Mouse (Mus musculus) splenic B cell, adult 2 months (primary cell): Measurements from ENCODE around the gene Eif3b.
"Not testable (repeated sequence)": the region's sequence is repeated elsewhere in the genome, so short reads cannot be mapped to it uniquely, and the experiment has no call there.

ENCODE experiments used
- DNase-seq: peaks from one replicate; pipeline ENCODE4 v3.0.0-alpha.2; 2011; ENCODE audit warnings: low read depth, low spot score
- H3K27me3 ChIP-seq: 2 replicates; pipeline ENCODE4 v1.6.1; 2012; ENCODE audit warnings: mild to moderate bottlenecking, low read length, moderate library complexity, mixed read lengths; ENCODE audit not compliant: control insufficient read depth, poor library complexity, insufficient read depth, severe bottlenecking
- H3K36me3 ChIP-seq: 2 replicates; pipeline ENCODE4 v1.6.1; 2012; ENCODE audit warnings: mild to moderate bottlenecking, low read length, moderate library complexity, mixed read lengths; ENCODE audit not compliant: control insufficient read depth, poor library complexity, insufficient read depth, severe bottlenecking

Eif3b gene

DNA sequence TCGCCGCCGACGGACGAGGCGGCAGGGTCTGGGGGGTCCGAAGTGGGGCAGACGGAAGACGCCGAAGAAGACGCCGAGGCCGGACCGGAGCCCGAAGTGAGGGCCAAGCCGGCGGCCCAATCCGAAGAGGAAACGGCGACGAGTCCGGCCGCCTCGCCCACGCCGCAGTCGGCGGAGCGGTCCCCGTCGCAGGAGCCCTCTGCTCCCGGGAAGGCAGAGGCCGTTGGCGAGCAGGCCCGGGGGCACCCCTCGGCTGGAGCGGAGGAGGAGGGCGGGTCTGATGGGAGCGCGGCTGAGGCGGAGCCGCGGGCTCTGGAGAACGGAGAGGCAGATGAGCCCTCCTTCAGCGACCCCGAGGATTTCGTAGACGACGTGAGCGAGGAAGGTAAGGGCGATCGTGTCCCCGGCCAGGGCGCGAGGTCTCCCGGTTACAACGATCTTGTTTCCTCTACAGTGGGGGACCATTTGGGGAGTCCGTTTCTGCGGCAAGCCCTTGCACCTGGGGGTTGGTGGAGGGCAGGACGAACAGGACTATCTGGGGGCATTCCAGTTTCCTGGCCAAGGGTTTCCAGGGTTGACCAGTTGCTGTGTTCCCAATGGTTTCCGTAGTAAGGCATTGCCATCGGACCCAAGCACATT, 433 bp downstream of the Eif3b start:
- no peaks in the 10 kb centered on the region for H3K36me3 ChIP-seq
- no peak for DNase-seq
- H3K27me3 ChIP-seq, result no peaks in the 10 kb centered on the region

DNA sequence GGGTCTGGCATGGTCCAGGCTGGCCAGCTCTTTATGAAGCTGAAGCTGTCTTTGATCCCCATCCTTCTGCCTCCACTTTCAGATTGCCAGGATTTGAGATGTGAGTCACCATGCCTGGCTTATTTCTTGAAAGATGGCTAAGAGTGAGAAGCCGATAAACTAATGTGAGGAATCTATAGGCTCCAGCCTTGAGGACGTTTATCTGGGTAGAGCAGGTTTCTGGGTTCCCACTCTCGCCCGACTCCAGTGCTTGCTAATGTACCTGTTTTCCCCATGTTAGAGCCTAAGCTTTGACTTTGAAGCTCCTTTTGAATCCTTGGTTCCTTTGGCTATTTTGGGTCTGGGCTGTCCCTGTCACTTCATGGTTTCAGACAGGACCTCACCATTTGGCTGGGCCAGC, 1.5 kb downstream of the Eif3b start:
- no peaks in the 10 kb centered on the region for H3K27me3 ChIP-seq
- H3K36me3 ChIP-seq, result peaks cover 2% of the 10 kb centered on the region; the same call in 1 of the 2 replicates
- DNase-seq, result no peak

DNA sequence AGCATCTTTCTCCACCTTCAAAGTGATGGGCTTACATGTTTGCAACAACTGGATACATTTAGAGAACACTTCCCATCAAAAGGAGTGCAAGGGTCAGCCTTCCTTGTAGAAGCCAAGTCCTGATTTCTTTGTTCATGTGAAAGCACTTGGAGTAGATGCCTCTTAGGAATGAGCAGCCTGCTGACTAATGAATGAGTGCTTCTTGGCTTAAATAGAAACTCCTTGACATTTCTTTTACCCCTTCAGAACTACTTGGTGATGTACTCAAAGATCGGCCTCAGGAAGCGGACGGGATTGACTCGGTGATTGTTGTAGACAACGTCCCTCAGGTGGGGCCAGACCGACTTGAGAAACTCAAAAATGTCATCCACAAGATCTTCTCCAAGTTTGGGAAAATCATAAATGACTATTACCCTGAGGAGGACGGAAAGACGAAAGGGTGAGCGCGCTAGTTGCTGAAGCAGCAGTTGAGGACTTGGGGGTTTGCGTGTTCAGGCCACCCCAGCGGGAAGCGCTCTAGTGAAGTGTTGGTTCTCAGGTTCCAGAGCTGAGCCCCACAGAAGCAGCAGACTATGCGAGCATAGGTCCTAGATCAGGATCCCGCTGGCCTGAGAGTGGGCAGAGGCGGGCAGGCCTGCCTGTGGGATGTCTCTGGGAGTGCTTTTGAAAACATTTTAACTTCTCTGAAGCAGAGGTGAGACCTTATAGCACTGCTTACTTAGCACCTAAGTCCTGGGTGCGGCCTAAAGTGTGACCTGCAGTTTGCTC, 6.1 kb downstream of the Eif3b start:
- DNase-seq, result no peak
- Histone ChIP-seq H3K27me3 (no peaks in the 10 kb centered on the region), H3K36me3 (peaks cover 4% of the 10 kb centered on the region; the same call in 1 of the 2 replicates)

DNA sequence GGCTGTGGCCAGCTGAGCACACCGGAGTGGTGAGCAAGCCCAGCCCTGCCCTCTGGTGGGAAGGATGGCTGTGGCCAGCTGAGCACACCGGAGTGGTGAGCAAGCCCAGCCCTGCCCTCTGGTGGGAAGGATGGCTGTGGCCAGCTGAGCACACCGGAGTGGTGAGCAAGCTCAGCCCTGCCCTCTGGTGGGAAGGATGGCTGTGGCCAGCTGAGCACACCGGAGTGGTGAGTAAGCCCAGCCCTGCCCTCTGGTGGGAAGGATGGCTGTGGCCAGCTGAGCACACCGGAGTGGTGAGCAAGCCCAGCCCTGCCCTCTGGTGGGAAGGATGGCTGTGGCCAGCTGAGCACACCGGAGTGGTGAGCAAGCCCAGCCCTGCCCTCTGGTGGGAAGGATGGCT, 20.0 kb downstream of the Eif3b start:
- DNase-seq, result peak; percentile 49
- H3K27me3 ChIP-seq, result not testable (repeated sequence)
- peaks cover 23% of the 10 kb centered on the region for H3K36me3 ChIP-seq

DNA sequence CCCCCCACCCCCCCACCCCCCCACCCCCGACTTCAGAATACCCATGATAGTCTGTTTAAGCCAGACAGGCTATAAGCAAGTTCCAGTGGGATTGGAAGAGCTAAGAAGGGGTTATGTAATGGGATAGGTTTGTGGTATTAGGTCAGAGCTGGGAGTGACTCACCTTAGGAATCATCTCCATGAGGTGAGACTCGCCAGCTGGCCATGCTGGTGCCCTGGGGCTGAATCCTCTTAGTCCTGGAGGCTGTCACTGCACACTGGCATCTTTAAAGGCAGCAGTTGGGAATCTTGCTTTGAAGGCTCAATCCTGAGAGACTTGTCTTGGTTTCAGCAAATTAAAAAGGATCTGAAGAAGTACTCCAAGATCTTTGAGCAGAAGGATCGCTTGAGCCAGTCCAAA, 22.3 kb downstream of the Eif3b start:
- no peaks in the 10 kb centered on the region for H3K27me3 ChIP-seq
- no peak for DNase-seq

DNA sequence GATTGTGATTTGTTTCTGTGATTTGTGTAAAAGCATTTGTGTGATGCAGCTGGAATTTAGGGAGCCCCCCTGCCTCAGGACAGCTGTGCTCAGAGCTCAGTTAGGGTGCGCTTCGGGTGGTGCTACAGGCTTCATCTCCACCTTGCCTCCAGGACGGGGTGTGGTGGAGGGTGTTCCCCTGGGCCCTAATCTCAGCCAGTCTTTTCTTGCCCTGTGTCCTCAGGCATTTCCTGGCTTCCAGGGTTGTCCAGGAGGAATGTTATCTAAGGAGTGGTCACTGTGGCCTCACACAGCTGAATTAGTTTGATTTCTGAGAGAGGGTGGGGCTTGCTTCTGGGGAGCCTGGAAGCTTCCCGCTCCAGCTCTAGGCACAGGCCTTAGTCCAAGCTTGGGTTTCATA, 24.9 kb downstream of the Eif3b start:
- Histone ChIP-seq H3K27me3 (no peaks in the 10 kb centered on the region), H3K36me3 (peaks cover 18% of the 10 kb centered on the region)
- no peak for DNase-seq

More for the DNA sequence above, 22.3 kb downstream of the Eif3b start:
- peaks cover 23% of the 10 kb centered on the region for H3K36me3 ChIP-seq

DNA sequence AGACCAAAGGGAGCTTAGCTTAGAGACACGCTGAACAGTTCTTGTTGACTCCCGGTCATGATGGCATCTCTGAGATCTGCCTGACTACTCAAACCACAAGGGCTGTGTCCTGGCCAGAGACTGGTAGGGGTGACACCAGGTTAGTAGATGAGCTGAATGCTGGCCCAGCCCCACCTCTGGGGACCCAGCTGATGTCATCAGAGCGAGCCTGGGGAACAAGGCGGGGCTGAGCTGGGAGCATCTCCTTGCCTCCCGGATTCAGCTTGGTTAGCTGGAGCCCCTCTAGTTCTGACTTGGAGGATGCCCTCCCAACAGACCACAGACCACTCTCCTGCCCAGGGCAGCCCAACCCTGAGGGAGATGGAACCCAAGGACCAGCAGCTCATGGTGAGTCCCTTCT, 26.2 kb downstream of the Eif3b start, which contains the start of gene Gm4869:
Gene Gm4869, plus strand, starts transcription at position 301 of the 400 bp plus-strand sequence.
- no peak for DNase-seq
- H3K27me3 ChIP-seq, result no peaks in the 10 kb centered on the region

DNA sequence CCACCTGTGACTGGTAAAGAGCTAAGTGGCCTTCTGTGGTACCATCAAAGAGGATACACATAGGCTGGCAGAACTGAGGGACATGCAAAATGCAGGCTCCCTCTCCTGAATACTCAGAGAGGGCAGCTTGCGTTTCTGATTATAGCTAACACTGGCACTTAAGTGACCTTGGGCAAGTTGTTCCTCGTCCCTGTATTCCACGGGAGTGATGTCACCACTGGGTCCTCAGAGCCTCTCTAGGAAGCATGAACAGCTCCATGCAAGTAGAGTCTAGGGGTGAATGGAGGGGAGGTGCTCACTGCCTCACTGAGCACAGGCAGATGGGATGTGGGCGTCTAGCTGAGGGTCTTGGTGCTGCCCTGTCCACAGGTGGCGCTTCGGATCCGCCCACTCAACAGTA, 26.9 kb downstream of the Eif3b start:
- Histone ChIP-seq H3K36me3 (peaks cover 15% of the 10 kb centered on the region), H3K27me3 (no peaks in the 10 kb centered on the region)
- DNase-seq, result no peak

More for the DNA sequence above, 26.2 kb downstream of the Eif3b start, which contains the start of gene Gm4869:
- peaks cover 18% of the 10 kb centered on the region for H3K36me3 ChIP-seq

DNA sequence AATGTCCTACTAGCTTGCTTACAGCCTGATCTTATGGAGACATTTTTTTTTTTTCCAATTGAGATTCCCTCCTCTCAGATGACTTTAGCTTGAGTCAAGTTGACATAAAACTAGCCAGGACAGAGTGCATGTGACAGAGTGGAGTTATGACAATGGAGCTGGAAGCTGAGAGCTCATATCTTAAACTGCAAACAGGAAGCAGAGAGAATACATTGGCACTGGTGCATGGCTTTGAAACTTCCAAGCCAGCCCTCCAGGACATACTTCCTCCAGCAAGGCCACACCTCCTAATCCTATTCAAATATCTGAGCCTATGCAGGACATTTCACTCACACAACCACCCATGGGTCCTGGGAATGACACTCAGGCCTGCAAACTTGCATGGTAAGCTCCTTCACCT, 35.4 kb downstream of the Eif3b start:
- no peaks in the 10 kb centered on the region for H3K36me3 ChIP-seq
- no peaks in the 10 kb centered on the region for H3K27me3 ChIP-seq
- DNase-seq, result no peak

DNA sequence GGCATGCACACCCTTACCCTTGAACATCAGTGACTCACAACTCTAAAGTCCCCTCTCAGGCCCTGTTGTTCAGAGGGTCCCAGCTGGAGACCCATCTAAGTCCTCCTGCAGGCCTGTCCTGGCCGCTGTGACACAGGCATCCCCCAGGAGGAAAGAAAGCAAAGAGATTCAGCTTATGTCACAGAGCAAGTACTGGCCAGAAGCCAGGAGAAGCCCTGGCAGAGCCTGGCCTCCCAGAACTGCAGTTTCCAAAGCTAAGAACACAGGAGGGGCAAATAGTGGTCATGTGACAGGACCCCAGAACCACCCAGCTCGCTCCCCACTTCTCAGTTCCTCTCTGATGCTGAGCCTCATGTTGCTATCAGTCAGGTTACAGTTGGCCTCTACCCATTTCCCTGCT, 36.3 kb downstream of the Eif3b start:
- Histone ChIP-seq H3K27me3 (no peaks in the 10 kb centered on the region), H3K36me3 (no peaks in the 10 kb centered on the region)
- DNase-seq, result no peak

DNA sequence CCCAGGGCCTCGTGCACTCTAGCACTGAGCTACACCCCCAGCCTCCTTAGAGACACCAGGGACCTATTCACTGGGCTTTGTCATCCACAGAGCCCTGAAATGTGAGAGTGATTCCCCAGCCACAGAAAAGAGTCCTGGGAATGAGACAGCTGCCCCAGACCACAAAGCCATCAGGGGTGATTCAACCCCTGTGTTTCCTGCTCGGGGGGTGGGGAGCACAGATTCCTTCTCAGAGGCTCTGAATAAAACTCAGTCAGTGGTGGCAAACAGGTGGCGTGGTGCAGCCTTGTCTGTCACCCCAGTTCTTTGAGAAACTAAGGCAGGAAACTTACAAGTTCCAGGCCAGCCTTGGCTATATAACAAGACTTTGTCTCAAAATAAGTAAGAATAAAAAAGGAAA, 42.3 kb downstream of the Eif3b start:
- H3K36me3 ChIP-seq, result no peaks in the 10 kb centered on the region
- H3K27me3 ChIP-seq, result no peaks in the 10 kb centered on the region
- no peak for DNase-seq

DNA sequence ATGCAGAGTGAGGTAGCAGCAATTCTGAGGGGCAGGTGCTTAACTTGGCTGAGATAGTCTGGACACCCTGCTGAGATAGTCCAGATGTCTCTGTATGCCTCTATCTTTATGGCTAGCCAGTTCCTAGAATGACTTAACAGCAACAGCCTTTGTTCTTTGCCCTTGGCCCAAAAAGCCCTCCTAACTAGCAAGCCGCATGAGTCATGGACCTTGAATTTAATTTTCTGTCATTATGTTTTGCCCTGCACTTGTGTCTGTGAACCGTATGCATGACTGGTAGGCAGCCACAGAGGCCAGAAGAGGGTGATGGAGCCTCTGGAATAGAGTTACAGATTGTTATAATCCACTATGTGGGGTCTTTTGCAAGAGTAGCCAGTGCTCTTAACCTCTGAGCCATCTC, 44.0 kb downstream of the Eif3b start:
- DNase-seq, H3K27me3 ChIP-seq, H3K36me3 ChIP-seq: not testable (repeated sequence)

DNA sequence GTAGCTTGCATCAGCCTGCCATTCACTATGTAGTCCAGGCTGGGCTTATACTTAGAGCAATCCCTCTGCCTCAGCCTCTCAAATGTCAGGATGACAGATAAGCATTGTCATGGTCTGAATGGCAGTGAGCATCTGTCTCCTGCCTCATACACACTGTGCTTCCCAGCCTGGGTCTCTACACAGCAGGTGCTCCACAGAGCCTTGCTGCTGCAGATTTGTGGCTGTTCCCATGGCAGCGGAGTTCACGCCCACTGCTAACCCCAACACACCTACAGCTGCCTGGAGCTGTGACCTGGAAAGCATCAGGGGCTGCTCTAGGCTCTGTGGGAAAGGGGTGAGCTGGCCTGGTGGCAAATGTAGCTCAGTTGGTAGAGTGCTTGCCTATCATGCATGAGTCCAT, 45.8 kb downstream of the Eif3b start:
- DNase-seq, result no peak
- H3K27me3 ChIP-seq, result no peaks in the 10 kb centered on the region
- no peaks in the 10 kb centered on the region for H3K36me3 ChIP-seq

DNA sequence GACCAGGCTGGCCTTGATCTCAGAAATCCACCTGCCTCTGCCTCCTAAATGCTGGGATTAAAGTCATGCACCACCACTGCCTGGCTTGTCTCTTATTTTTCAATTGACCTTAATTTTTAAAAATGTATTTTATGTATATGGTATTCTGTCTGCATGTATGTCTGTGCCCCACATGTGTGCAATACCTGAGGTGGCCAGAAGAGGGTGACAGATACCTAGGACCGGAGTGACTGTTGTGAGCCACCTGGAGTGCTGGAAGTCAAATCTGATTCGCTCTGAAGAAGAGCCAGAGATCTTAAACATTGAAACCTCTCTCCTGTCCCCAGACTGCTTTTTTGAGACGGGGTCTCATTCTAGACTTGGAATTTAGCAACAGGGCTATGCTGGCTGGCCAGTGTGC, 53.2 kb downstream of the Eif3b start:
- H3K36me3 ChIP-seq, result no peaks in the 10 kb centered on the region
- H3K27me3 ChIP-seq, result no peaks in the 10 kb centered on the region
- peak; percentile 52 for DNase-seq

DNA sequence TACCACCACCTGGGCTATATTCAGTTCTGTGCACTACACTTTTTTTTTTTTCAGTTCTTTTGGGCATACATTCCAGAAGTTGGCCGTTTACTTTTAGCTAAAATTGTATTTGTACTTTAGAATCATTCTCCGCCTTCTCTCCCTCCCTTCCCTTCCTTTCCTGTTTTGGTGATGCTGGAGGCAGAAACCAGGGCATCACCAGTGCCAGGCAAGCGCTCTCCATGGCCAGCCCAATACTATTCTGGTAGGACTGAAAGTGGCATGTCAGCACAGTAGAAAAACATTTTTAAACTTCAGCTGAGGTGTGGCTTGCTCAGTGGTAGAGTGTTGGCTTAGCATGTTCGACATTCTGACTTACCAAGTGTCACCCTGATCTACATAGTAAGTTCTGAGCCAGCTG, 62.3 kb downstream of the Eif3b start:
- DNase-seq, result no peak

More for the DNA sequence above, 62.3 kb downstream of the Eif3b start:
- Histone ChIP-seq H3K36me3 (no peaks in the 10 kb centered on the region), H3K27me3 (no peaks in the 10 kb centered on the region)
